8 mouse cellular contexts compared by ENCODE assay signal in the genomic region with DNA sequence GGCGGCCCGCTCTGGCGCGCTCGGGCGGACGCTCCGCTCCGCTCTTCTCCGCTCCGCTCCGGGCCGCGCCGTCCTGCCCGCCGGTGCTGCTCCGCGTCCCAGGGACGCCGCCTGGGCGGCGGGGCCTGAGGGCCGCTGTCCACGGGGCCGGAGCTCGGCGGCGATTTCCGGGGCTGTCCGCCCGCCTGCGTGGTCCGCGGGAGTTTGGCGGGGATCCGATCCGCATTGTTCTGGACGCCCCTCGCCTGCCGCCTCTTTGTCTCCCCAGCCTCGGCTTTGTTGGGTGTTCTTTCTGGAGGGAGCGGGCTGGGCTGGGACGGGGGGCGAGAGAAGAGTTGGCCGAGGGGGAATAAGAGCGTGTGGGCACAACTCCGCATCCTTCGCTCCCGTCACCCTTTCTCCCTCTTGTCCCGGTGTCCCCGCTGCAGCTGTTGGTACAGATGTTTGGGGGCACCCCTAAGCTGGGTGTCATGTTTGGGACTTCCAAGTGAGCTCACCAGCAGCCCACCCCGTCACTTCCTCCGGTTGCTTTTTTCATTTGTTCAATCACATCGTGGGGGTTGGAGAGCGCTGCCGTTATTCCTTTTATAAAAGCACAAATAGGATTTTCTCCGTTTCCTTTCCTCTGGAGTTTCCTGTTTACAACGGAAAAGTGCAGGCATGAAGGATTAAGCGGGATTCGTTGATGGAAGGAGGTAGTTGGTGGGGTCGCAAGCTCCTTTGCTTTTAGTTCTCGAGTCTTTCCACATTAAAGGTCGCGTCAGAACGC. TPM values are rescaled to one million over a fixed set of nuclear protein-coding genes. Genes with fewer than 3 reads are reported as not detected.
DNase-seq lines count a peak whose midpoint lies in the region; ATAC-seq and TF ChIP-seq lines count a peak whose summit lies in the region.

No protein-coding gene starts in this region.

- H3K9me3 ChIP-seq in intestine, embryonic 16.5 days (ENCODE audit: control insufficient read depth, low read length), result no peaks in the 10 kb centered on the region
- no peaks in the 10 kb centered on the region for H3K9me3 ChIP-seq in liver, embryonic 11.5 days (ENCODE audit: control insufficient read depth, low read length)
- H3K9me3 ChIP-seq in midbrain, postnatal 0 days (ENCODE audit: low read length), result no peaks in the 10 kb centered on the region
- H3K9me3 ChIP-seq in stomach, postnatal 0 days (ENCODE audit: control insufficient read depth, low read length), result no peaks in the 10 kb centered on the region

- peak; percentile 67 for DNase-seq in urinary bladder, adult 2 months (ENCODE audit: low spot score)
- DNase-seq in urinary bladder, postnatal 25 days (ENCODE audit: low spot score), result no peak
- DNase-seq in embryo, embryonic 10 days (ENCODE audit: low spot score), result peak; percentile 66
- peak; percentile 97 for DNase-seq in heart, adult 11 months
- peak; percentile 73 for DNase-seq in liver, embryonic 11.5 days (ENCODE audit: low spot score)
- DNase-seq in midbrain, postnatal 0 days (ENCODE audit: low spot score), result peak; percentile 39
- DNase-seq in stomach, postnatal 0 days (ENCODE audit: low spot score), result no peak

- peak overlapping the region; percentile 91 for H3K27ac ChIP-seq in intestine, embryonic 16.5 days (ENCODE audit: low read length)
- peak overlapping the region; percentile 87 for H3K27ac ChIP-seq in liver, embryonic 11.5 days (ENCODE audit: low read depth, low read length)
- H3K27ac ChIP-seq in midbrain, postnatal 0 days (ENCODE audit: low read depth, low read length), result peak overlapping the region; percentile 88
- H3K27ac ChIP-seq in stomach, postnatal 0 days (replicated peaks), result peak overlapping the region; percentile 95

- no peaks in the 10 kb centered on the region for H3K36me3 ChIP-seq in intestine, embryonic 16.5 days (ENCODE audit: control insufficient read depth, insufficient read depth, low read length)
- H3K36me3 ChIP-seq in liver, embryonic 11.5 days (ENCODE audit: control insufficient read depth, insufficient read depth, low read length), result no peaks in the 10 kb centered on the region
- no peaks in the 10 kb centered on the region for H3K36me3 ChIP-seq in midbrain, postnatal 0 days (ENCODE audit: insufficient read depth, low read length)
- no peaks in the 10 kb centered on the region for H3K36me3 ChIP-seq in stomach, postnatal 0 days (ENCODE audit: control insufficient read depth, insufficient read depth, low read length)

- H3K9ac ChIP-seq in intestine, embryonic 16.5 days (ENCODE audit: low read depth, low read length), result peak overlapping the region; percentile 86
- peak overlapping the region; percentile 98 for H3K9ac ChIP-seq in liver, embryonic 11.5 days (ENCODE audit: low read depth, low read length)
- H3K9ac ChIP-seq in midbrain, postnatal 0 days (replicated peaks; ENCODE audit: low read length, poor library complexity, severe bottlenecking), result peak overlapping the region; percentile 81
- peak overlapping the region; percentile 96 for H3K9ac ChIP-seq in stomach, postnatal 0 days (ENCODE audit: low read length)

- no peak for TF ChIP-seq EP300 in stomach, postnatal 0 days (optimal IDR thresholded peaks at IDR 0.05)

- no peaks in the 10 kb centered on the region for H3K27me3 ChIP-seq in intestine, embryonic 16.5 days (replicated peaks; ENCODE audit: control insufficient read depth, insufficient read depth, low read length)
- no peaks in the 10 kb centered on the region for H3K27me3 ChIP-seq in liver, embryonic 11.5 days (replicated peaks; ENCODE audit: control insufficient read depth, insufficient read depth, low read length)
- H3K27me3 ChIP-seq in midbrain, postnatal 0 days (ENCODE audit: insufficient read depth, low read length), result no peaks in the 10 kb centered on the region
- no peaks in the 10 kb centered on the region for H3K27me3 ChIP-seq in stomach, postnatal 0 days (ENCODE audit: control insufficient read depth, insufficient read depth, low read length)

- ATAC-seq in intestine, embryonic 16.5 days, result peak; percentile 75
- ATAC-seq in liver, embryonic 11.5 days (replicated peaks; ENCODE audit: low FRiP score), result peak; percentile 72
- ATAC-seq in midbrain, postnatal 0 days (ENCODE audit: low FRiP score), result peak; percentile 75
- peak; percentile 70; the same call in 1 of the 2 replicates for ATAC-seq in stomach, postnatal 0 days (ENCODE audit: low FRiP score, low TSS enrichment)

- H3K4me2 ChIP-seq in intestine, embryonic 16.5 days (ENCODE audit: low read depth, low read length), result peak overlapping the region; percentile 69
- H3K4me2 ChIP-seq in liver, embryonic 11.5 days, result peak overlapping the region; percentile 78
- H3K4me2 ChIP-seq in midbrain, postnatal 0 days (ENCODE audit: low read depth, low read length, poor library complexity, severe bottlenecking), result peak overlapping the region; percentile 76
- H3K4me2 ChIP-seq in stomach, postnatal 0 days (replicated peaks; ENCODE audit: low read depth), result peak overlapping the region; percentile 70

- no peak for TF ChIP-seq CTCF in midbrain, postnatal 0 days (IDR thresholded peaks at IDR 0.05)
- TF ChIP-seq CTCF in stomach, postnatal 0 days (IDR thresholded peaks at IDR 0.05; ENCODE audit: low read depth), result no peak

- WGBS in intestine, embryonic 16.5 days, result under 1% methylated on average over 66 of the region's 66 CpGs
- WGBS in liver, embryonic 11.5 days, result under 1% methylated on average over 64 of the region's 66 CpGs
- under 1% methylated on average over 52 of the region's 66 CpGs for WGBS in midbrain, postnatal 0 days
- under 1% methylated on average over 61 of the region's 66 CpGs for WGBS in stomach, postnatal 0 days

- H3K4me3 ChIP-seq in intestine, embryonic 16.5 days (ENCODE audit: low read length), result peak overlapping the region; percentile 78
- H3K4me3 ChIP-seq in liver, embryonic 11.5 days (ENCODE audit: low read depth, low read length), result peak overlapping the region; percentile 97
- H3K4me3 ChIP-seq in midbrain, postnatal 0 days (ENCODE audit: low read depth, low read length), result peak overlapping the region; percentile 72
- peak overlapping the region; percentile 98 for H3K4me3 ChIP-seq in stomach, postnatal 0 days (ENCODE audit: low read depth, low read length)

- H3K4me1 ChIP-seq in intestine, embryonic 16.5 days (ENCODE audit: control insufficient read depth, insufficient read depth, low read length), result peaks cover 22% of the 10 kb centered on the region
- peaks cover 21% of the 10 kb centered on the region for H3K4me1 ChIP-seq in liver, embryonic 11.5 days (replicated peaks; ENCODE audit: control insufficient read depth, insufficient read depth, low read length)
- H3K4me1 ChIP-seq in midbrain, postnatal 0 days (ENCODE audit: insufficient read depth, low read length), result peaks cover 7% of the 10 kb centered on the region
- H3K4me1 ChIP-seq in stomach, postnatal 0 days (replicated peaks; ENCODE audit: control insufficient read depth, insufficient read depth), result peaks cover 4% of the 10 kb centered on the region; the same call in 1 of the 2 replicates

RNA-seq across cellular contexts. Expression of a gene that starts 0.8 kb away (rescaled TPM):
- polyA plus RNA-seq in urinary bladder, adult 2 months (2012; rRNA removed), result 50.6 and 63.2 TPM in 2 replicates
- polyA plus RNA-seq in intestine, embryonic 16.5 days (2015; fragmentation: Nextera tagmentation; extraction: Ambion mirVana), result 22.3 and 25.9 TPM in 2 replicates
- 14.2 and 17.6 TPM in 2 replicates for polyA plus RNA-seq in liver, embryonic 11.5 days (2014; fragmentation: Nextera tagmentation; extraction: Ambion mirVana)
- 16.9 and 24.8 TPM in 2 replicates for total RNA-seq in midbrain, postnatal 0 days (2014; rRNA removed)
- polyA plus RNA-seq in midbrain, postnatal 0 days (2015; fragmentation: Nextera tagmentation; extraction: Ambion mirVana), result 10.3 and 11.5 TPM in 2 replicates
- polyA plus RNA-seq in stomach, postnatal 0 days (2015; fragmentation: Nextera tagmentation; extraction: Ambion mirVana), result 15.5 and 15.8 TPM in 2 replicates

Comparison
In these comparisons a context has a peak if more than half of its experiments do, and no peak if none do; other contexts are left out.
1. DNase-seq: peak in urinary bladder, adult 2 months (single experiment), embryo, embryonic 10 days (single experiment), heart, adult 11 months (single experiment), liver, embryonic 11.5 days (single experiment) and midbrain, postnatal 0 days (single experiment); none in urinary bladder, postnatal 25 days (single experiment) and stomach, postnatal 0 days (single experiment).
2. Peak in every context shown above with its lines, with median percentiles within 50 percentile points of each other: ATAC-seq, H3K27ac ChIP-seq, H3K4me2 ChIP-seq, H3K4me3 ChIP-seq and H3K9ac ChIP-seq.